Mouse (Mus musculus) megakaryocyte-erythroid progenitor cell, adult 5-6 weeks (primary cell): ENCODE measurements around the gene Iqsec1. TPM values are rescaled to one million over a fixed set of nuclear protein-coding genes. Genes with fewer than 3 reads are reported as not detected.

Source experiments
- ATAC-seq: replicated peaks from 2 replicates; pipeline ENCODE4 v1.8.0; 2016; ENCODE audit warnings: mild to moderate bottlenecking, inconsistent platforms; ENCODE audit not compliant: severe bottlenecking, poor library complexity, low FRiP score, low TSS enrichment
- total RNA-seq, 2 experiments: library from RNA; stranded (forward) in 1 of 2; stranded (reverse) in 1 of 2; fragments of 200-1000, 215-1000 nt in 1 of 2; fragments of >200 nt in 1 of 2; fragmentation: Nextera tagmentation in 1 of 2; gene quantifications; 2 replicates each; pipeline ENCODE4 v1.2.3; 2014 to 2017

Gene Iqsec1
- total RNA-seq, 2 experiments from 2014 or later, result 15.0 to 32.1 TPM

GRCm38 (mm10) chr6:90618274-90618673, 370.2 kb downstream of the Iqsec1 start:
- peak; percentile 42 for ATAC-seq

- no peak for ATAC-seq
Observed at GRCm38 (mm10) chr6:90616481-90616880, 372.0 kb downstream of the Iqsec1 start.

- ATAC-seq, result no peak
Observed at GRCm38 (mm10) chr6:90615991-90616390, 372.5 kb downstream of the Iqsec1 start.

GRCm38 (mm10) chr6:90615362-90615761, 373.1 kb downstream of the Iqsec1 start:
- no peak for ATAC-seq

GRCm38 (mm10) chr6:90613277-90613676, 375.2 kb downstream of the Iqsec1 start:
- ATAC-seq, result no peak

- ATAC-seq, result no peak
Observed at GRCm38 (mm10) chr6:90610248-90610647, 378.2 kb downstream of the Iqsec1 start.

- peak; percentile 62 for ATAC-seq
Observed at GRCm38 (mm10) chr6:90608186-90608585, 380.3 kb downstream of the Iqsec1 start.

GRCm38 (mm10) chr6:90607196-90607595, 381.3 kb downstream of the Iqsec1 start:
- ATAC-seq, result peak; percentile 56

- ATAC-seq, result peak; percentile 24; the same call in 1 of the 2 replicates
Observed at GRCm38 (mm10) chr6:90606538-90606937, 381.9 kb downstream of the Iqsec1 start.

Other genes with a start within 250 kb of the Iqsec1 start
- 135 and 191 TPM in 2 replicates for gene Nup210, start 128.1 kb upstream of the Iqsec1 start, total RNA-seq (2014; fragmentation: Nextera tagmentation)
- gene Nup210, start 128.1 kb upstream of the Iqsec1 start, total RNA-seq (2017), result 76.4 and 185 TPM in 2 replicates
- gene Hdac11, start 168.0 kb upstream of the Iqsec1 start, total RNA-seq (2014; fragmentation: Nextera tagmentation), result 2.1 and 8.1 TPM in 2 replicates
- 0.99 and 1.0 TPM in 2 replicates for gene Hdac11, start 168.0 kb upstream of the Iqsec1 start, total RNA-seq (2017)
- gene Fbln2, start 223.8 kb upstream of the Iqsec1 start, total RNA-seq (2014; fragmentation: Nextera tagmentation), result not detected in 2 replicates
- not detected in 2 replicates for gene Fbln2, start 223.8 kb upstream of the Iqsec1 start, total RNA-seq (2017)